In genomic region chr8:35765499-35766193, GRCm38 (mm10) we compare ENCODE assay signal across 9 mouse cellular contexts. TPM values are rescaled to one million over a fixed set of nuclear protein-coding genes. Genes with fewer than 3 reads are reported as not detected.
DNase-seq lines count a peak whose midpoint lies in the region; ATAC-seq lines count a peak whose summit lies in the region.
"Had no signal": no experiment of that assay in that cellular context is flagged by ENCODE, and none has a peak within 500 bp of the region (broad histone marks: within the 10 kb centered on the region; RNA-seq: fewer than 3 reads in every experiment).

Gene Gm19410, plus strand, starts transcription at chr8:35765790.

- H3K27ac ChIP-seq in heart, embryonic 13.5 days (replicated peaks) = no peak within 1 kb of the TSS
- H3K27ac ChIP-seq in forebrain, embryonic 14.5 days (ENCODE audit: low read depth, low read length) = no peak within 1 kb of the TSS
- H3K27ac ChIP-seq in liver, embryonic 16.5 days (ENCODE audit: low read length) = no peak within 1 kb of the TSS

- no peak for ATAC-seq in heart, embryonic 13.5 days (ENCODE audit: extremely low read depth, insufficient number of reproducible peaks, low FRiP score, low TSS enrichment)
- peak; percentile 68 for ATAC-seq in forebrain, embryonic 14.5 days
- ATAC-seq in liver, embryonic 16.5 days (ENCODE audit: low read depth) = no peak
- ATAC-seq: Patski had no signal

- peak within 1 kb of the TSS; percentile 64 for H3K9ac ChIP-seq in heart, embryonic 13.5 days
- peak within 1 kb of the TSS; percentile 61 for H3K9ac ChIP-seq in forebrain, embryonic 14.5 days (ENCODE audit: low read length)
- H3K9ac ChIP-seq in liver, embryonic 16.5 days (ENCODE audit: low read depth, low read length) = no peak within 1 kb of the TSS

- WGBS in heart, embryonic 13.5 days = 2% methylated on average over 35 of the region's 35 CpGs
- 2% methylated on average over 34 of the region's 35 CpGs for WGBS in forebrain, embryonic 14.5 days
- 1% methylated on average over 35 of the region's 35 CpGs for WGBS in liver, embryonic 16.5 days (ENCODE audit: insufficient replicate concordance)

- peak within 1 kb of the TSS; percentile 93 for H3K4me2 ChIP-seq in heart, embryonic 13.5 days
- peak within 1 kb of the TSS; percentile 94 for H3K4me2 ChIP-seq in forebrain, embryonic 14.5 days (ENCODE audit: low read length)
- peak within 1 kb of the TSS; percentile 30 for H3K4me2 ChIP-seq in liver, embryonic 16.5 days (ENCODE audit: low read depth, low read length)

- peaks cover 61% of the 10 kb centered on the region for H3K27me3 ChIP-seq in heart, embryonic 13.5 days (replicated peaks)
- peaks cover 8% of the 10 kb centered on the region; the same call in 1 of the 2 replicates for H3K27me3 ChIP-seq in forebrain, embryonic 14.5 days (replicated peaks; ENCODE audit: control insufficient read depth, insufficient read depth, low read length)
- peaks cover 14% of the 10 kb centered on the region for H3K27me3 ChIP-seq in liver, embryonic 16.5 days (ENCODE audit: control insufficient read depth, insufficient read depth, low read depth, low read length)

- DNase-seq in heart, adult 8-10 months (ENCODE audit: low spot score) = no peak
- peak; percentile 43 for DNase-seq in adrenal gland, postnatal 14 days
- peak; percentile 29 for DNase-seq in forebrain, embryonic 14.5 days (ENCODE audit: low spot score)
- peak; percentile 2 for DNase-seq in kidney, adult 9 months
- peak; percentile 61 to 62 for DNase-seq in right cerebral cortex, postnatal 10 days (ENCODE audit: low spot score in 2 of 2)
- DNase-seq in adipocyte (ENCODE audit: low spot score) = no peak

- no peaks in the 10 kb centered on the region for H3K9me3 ChIP-seq in heart, embryonic 13.5 days
- no peaks in the 10 kb centered on the region for H3K9me3 ChIP-seq in forebrain, embryonic 14.5 days (replicated peaks; ENCODE audit: control insufficient read depth, low read length)
- H3K9me3 ChIP-seq in liver, embryonic 16.5 days (replicated peaks; ENCODE audit: control insufficient read depth, low read length) = no peaks in the 10 kb centered on the region

- no peaks in the 10 kb centered on the region for H3K36me3 ChIP-seq in heart, embryonic 13.5 days
- no peaks in the 10 kb centered on the region for H3K36me3 ChIP-seq in forebrain, embryonic 14.5 days (ENCODE audit: control insufficient read depth, insufficient read depth, low read length)
- no peaks in the 10 kb centered on the region for H3K36me3 ChIP-seq in liver, embryonic 16.5 days (ENCODE audit: control insufficient read depth, insufficient read depth)

- H3K4me1 ChIP-seq in heart, embryonic 13.5 days = peaks cover 14% of the 10 kb centered on the region
- H3K4me1 ChIP-seq in forebrain, embryonic 14.5 days (ENCODE audit: control insufficient read depth, insufficient read depth, low read length) = peaks cover 5% of the 10 kb centered on the region
- H3K4me1 ChIP-seq in liver, embryonic 16.5 days (ENCODE audit: control insufficient read depth, low read depth, low read length) = no peaks in the 10 kb centered on the region

- H3K4me3 ChIP-seq in heart, embryonic 13.5 days = peak within 1 kb of the TSS; percentile 55
- H3K4me3 ChIP-seq in forebrain, embryonic 14.5 days (ENCODE audit: low read depth, low read length) = peak within 1 kb of the TSS; percentile 42
- H3K4me3 ChIP-seq in liver, embryonic 16.5 days (ENCODE audit: low read depth, low read length) = peak within 1 kb of the TSS; percentile 27

RNA-seq across cellular contexts. Expression of gene Gm19410, which starts in this region (rescaled TPM):
- 0.16 and 0.17 TPM in 2 replicates for polyA plus RNA-seq in heart, embryonic 13.5 days (2015; fragmentation: Nextera tagmentation; extraction: Ambion mirVana)
- total RNA-seq in heart, adult 8-10 months (2022) = 1 to 10 TPM; 2.4 to 2.7 (median 2.4) TPM
- not detected in 2 replicates for total RNA-seq in adrenal gland, postnatal 14 days (2021)
- 0.08 and 0.11 TPM in 2 replicates for polyA plus RNA-seq in forebrain, embryonic 14.5 days (2014; fragmentation: Nextera tagmentation; extraction: Ambion mirVana)
- 0.01 and 0.06 TPM in 2 replicates for polyA plus RNA-seq in liver, embryonic 16.5 days (2015; fragmentation: Nextera tagmentation; extraction: Ambion mirVana)

Comparison
In these comparisons a context has a peak if more than half of its experiments do, and no peak if none do; other contexts are left out.
1. Peak in DNase-seq in adrenal gland, postnatal 14 days; RNA of the gene not detected or under 1 TPM.
2. Peak in DNase-seq, ATAC-seq, H3K4me3 ChIP-seq, H3K9ac ChIP-seq and H3K4me2 ChIP-seq in forebrain, embryonic 14.5 days; RNA of the gene not detected or under 1 TPM.
3. H3K4me2 ChIP-seq: peak in every context shown above with its lines; median percentile 94 in forebrain, embryonic 14.5 days; 93 in heart, embryonic 13.5 days; 30 in liver, embryonic 16.5 days.
4. DNase-seq: peak in kidney, adult 9 months (single experiment) and right cerebral cortex, postnatal 10 days (2 of 2); none in heart, adult 8-10 months (single experiment) and adipocyte (single experiment).
5. Peak in every context shown above with its lines, with median percentiles within 50 percentile points of each other: H3K4me3 ChIP-seq.